Mouse (Mus musculus): ENCODE data around the gene Mpp6. TPM values are rescaled to one million over a fixed set of nuclear protein-coding genes. Genes with fewer than 3 reads are reported as not detected.

Mpp6 gene
- polyA plus RNA-seq, 2 experiments = 19.3 to 28.5 TPM

- Histone ChIP-seq H3K4me3 (ENCODE audit: insufficient read depth in 1 of 2, low read depth in 2 of 2, low read length in 2 of 2) (no peak overlapping the region), H3K27ac (no peak overlapping the region), H3K27me3 (ENCODE audit: control insufficient read depth, insufficient read depth, low read length) (no peaks in the 10 kb centered on the region), H3K9me3 (ENCODE audit: control insufficient read depth, low read length) (no peaks in the 10 kb centered on the region), H3K4me2 (ENCODE audit: low read depth) (no peak overlapping the region), H3K36me3 (replicated peaks; ENCODE audit: control insufficient read depth, insufficient read depth, low read depth) (no peaks in the 10 kb centered on the region), H3K9ac (replicated peaks) (no peak overlapping the region), H3K4me1 (replicated peaks; ENCODE audit: control insufficient read depth in 2 of 2, insufficient read depth in 2 of 2, low read length in 1 of 2) (peaks cover 0 to 11% of the 10 kb centered on the region in 2 experiments; a peak in 3 of 4 replicates)
- DNase-seq (ENCODE audit: low read depth in 3 of 3, low spot score in 3 of 3) (no peak), ATAC-seq (ENCODE audit: insufficient read depth) (no peak)
- no peak for TF ChIP-seq CTCF (IDR thresholded peaks at IDR 0.05; ENCODE audit: low read depth)
- TF ChIP-seq EP300 (IDR thresholded peaks at IDR 0.05; ENCODE audit: low read depth) = no peak
- WGBS (ENCODE audit: insufficient replicate concordance) = 36% methylated on average over 4 of the region's 4 CpGs
Observed at GRCm38 (mm10) chr6:50244967-50245366, 134.9 kb downstream of the Mpp6 start.

DNA sequence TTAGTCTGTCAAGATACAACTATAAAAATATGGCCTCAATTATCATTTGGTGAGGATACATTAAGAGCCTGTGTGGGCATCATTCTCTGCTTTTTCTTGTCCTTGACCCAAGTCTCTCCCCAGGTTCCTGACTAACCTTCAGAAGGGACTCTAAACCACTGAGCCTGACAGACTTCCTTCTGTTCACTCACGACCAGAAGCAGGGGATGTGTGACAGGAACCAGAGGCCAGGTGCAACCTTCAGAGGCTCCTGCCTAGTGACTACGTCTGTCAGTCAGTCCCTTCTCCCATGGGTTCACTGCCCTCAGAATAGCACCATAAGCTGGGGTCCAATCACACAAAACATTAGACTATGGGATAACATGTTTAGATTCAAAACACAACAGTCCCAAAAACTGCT lies 137.3 kb downstream of the Mpp6 start:
- no peaks in the 10 kb centered on the region for H3K4me1 ChIP-seq (replicated peaks; ENCODE audit: control insufficient read depth in 2 of 2, insufficient read depth in 2 of 2, low read length in 1 of 2)
- no peak overlapping the region for H3K4me2 ChIP-seq (ENCODE audit: low read depth)
- DNase-seq (ENCODE audit: low read depth in 3 of 3, low spot score in 3 of 3) (no peak), ATAC-seq (ENCODE audit: insufficient read depth) (no peak)
- no peak for TF ChIP-seq CTCF (IDR thresholded peaks at IDR 0.05; ENCODE audit: low read depth)
- TF ChIP-seq EP300 (IDR thresholded peaks at IDR 0.05; ENCODE audit: low read depth) = no peak
- H3K36me3 ChIP-seq (replicated peaks; ENCODE audit: control insufficient read depth, insufficient read depth, low read depth) = no peaks in the 10 kb centered on the region
- 29% methylated on average over 2 of the region's 2 CpGs for WGBS (ENCODE audit: insufficient replicate concordance)
- H3K4me3 ChIP-seq (ENCODE audit: insufficient read depth in 1 of 2, low read depth in 2 of 2, low read length in 2 of 2) = no peak overlapping the region
- no peaks in the 10 kb centered on the region for H3K9me3 ChIP-seq (ENCODE audit: control insufficient read depth, low read length)
- no peak overlapping the region for H3K9ac ChIP-seq (replicated peaks)
- H3K27ac ChIP-seq = no peak overlapping the region
- H3K27me3 ChIP-seq (ENCODE audit: control insufficient read depth, insufficient read depth, low read length) = no peaks in the 10 kb centered on the region

DNA sequence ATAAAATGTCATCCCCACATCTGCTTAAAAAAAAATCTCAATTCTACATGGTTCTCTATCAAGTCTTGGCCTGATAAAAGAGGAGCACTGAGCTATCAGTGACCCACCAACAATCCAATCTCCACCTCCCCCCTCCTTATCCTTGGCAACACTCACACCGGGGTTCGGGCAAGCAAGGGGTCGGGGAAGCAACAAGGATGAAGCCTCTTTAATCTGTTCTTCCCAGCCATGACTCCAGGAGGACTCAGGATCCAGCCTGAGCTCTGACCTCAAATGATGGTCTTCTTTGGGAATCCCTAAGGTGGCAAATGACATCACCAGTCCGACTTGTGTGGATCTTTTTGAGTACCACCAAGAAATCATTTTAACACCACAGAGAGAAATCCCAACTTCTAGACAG lies 137.8 kb downstream of the Mpp6 start:
- TF ChIP-seq EP300 (IDR thresholded peaks at IDR 0.05; ENCODE audit: low read depth) = no peak
- TF ChIP-seq CTCF (IDR thresholded peaks at IDR 0.05; ENCODE audit: low read depth) = no peak
- Histone ChIP-seq H3K27ac (no peak overlapping the region), H3K9me3 (ENCODE audit: control insufficient read depth, low read length) (no peaks in the 10 kb centered on the region), H3K4me3 (ENCODE audit: insufficient read depth in 1 of 2, low read depth in 2 of 2, low read length in 2 of 2) (no peak overlapping the region), H3K9ac (replicated peaks) (no peak overlapping the region), H3K36me3 (replicated peaks; ENCODE audit: control insufficient read depth, insufficient read depth, low read depth) (no peaks in the 10 kb centered on the region), H3K4me2 (ENCODE audit: low read depth) (no peak overlapping the region), H3K27me3 (ENCODE audit: control insufficient read depth, insufficient read depth, low read length) (no peaks in the 10 kb centered on the region), H3K4me1 (replicated peaks; ENCODE audit: control insufficient read depth in 2 of 2, insufficient read depth in 2 of 2, low read length in 1 of 2) (no peaks in the 10 kb centered on the region)
- DNase-seq (ENCODE audit: low read depth in 3 of 3, low spot score in 3 of 3) = no peak
- 33% methylated on average over 4 of the region's 4 CpGs for WGBS (ENCODE audit: insufficient replicate concordance)
- no peak for ATAC-seq (ENCODE audit: insufficient read depth)

Other genes starting within 250 kb of the Mpp6 start
- gene Gsdme, start 153.6 kb downstream of the Mpp6 start, polyA plus RNA-seq (2012; rRNA removed) = 0.57 and 0.70 TPM in 2 replicates
- 9.2 and 9.5 TPM in 2 replicates for gene Gsdme, start 153.6 kb downstream of the Mpp6 start, polyA plus RNA-seq (2014; fragmentation: Nextera tagmentation; extraction: Ambion mirVana)